Mouse (Mus musculus) forelimb bud, embryonic 11.5 days (tissue): ENCODE measurements at regions not wholly inside any gene's neighbourhood (a gene's known extent, or its start where the extent isn't known, plus 50 kb on each side); places are given as distances from the start of the nearest gene placed in this dataset.
A peak's percentile ranks its signal among the peaks of the same experiment; 100 is the strongest.

Experiments
- DNase-seq: peaks from one replicate; pipeline ENCODE4 v3.0.0-alpha.2; 2012; ENCODE audit warnings: low read depth, low spot score

DNA sequence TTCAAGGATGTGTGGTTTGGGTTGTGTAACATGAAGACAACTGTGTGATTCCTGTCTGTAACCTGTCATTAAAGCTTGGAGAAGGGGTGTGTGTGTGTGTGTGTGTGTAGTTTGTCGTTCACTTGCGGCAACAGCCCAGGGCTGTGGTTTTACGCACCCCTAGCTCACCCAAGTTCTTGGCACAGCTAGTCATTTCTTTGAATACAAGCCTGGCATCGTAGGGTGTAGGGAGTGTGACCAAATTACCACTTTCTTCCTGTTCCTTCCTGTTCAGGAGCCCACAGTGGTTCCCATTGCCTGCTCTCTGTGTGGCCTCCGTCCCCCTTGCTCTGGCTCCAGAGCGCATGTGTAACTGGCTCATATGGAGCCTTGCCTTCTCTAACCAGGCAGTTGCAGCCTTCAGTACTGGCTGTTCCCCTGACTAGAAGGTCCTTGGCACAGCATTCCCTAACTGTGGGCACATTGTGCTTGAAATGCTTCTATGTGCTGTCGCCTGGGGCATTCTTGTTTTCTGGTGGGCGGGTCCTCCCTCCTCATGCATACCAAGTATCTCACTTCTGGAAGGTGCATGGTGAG, 167.4 kb upstream of the Ubr2 start:
- DNase-seq, result no peak

DNA sequence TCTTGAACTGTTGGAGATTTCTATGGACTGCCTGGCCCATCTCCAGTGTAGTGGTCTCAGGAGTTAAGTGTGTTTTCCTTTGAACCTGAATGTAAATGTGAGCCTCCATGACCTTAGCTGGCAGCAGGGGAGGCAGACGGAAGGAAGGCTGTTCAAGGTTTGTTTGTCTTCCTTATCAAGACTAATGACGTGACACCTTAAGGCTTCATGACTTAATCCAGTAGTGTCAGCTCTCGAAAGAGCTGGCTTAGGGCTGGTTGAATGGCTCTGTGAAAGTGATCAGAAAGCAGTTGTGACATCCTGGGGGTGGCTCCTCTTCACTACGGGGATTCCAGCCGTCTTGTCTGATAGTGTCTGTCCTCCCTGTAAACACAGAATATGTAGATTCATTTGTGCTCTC, 166.0 kb upstream of the Ubr2 start:
- DNase-seq, result no peak

DNA sequence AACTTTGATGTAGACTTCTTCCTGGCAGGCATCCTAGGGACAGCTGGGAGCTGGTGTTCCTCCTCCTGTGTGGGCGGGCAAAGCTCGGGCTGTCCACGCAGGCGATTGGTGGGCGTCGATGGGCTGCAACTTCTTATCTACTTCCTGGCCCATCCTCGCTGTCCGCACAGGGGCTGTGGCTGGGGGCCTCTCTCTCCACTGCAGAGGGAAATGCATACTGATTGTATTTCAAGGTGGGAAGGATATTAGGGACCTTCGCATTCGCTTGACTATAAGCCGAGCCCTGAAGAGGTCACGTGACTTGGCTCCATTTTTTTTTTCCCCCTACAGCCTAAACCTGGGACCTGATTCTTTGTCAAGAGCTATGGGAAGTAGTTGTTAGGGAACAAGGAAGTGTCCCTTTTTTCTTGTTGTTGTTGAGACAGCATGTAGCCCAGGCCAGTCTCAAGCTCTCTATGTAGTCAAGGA, 164.4 kb upstream of the Ubr2 start:
- DNase-seq, result no peak

DNA sequence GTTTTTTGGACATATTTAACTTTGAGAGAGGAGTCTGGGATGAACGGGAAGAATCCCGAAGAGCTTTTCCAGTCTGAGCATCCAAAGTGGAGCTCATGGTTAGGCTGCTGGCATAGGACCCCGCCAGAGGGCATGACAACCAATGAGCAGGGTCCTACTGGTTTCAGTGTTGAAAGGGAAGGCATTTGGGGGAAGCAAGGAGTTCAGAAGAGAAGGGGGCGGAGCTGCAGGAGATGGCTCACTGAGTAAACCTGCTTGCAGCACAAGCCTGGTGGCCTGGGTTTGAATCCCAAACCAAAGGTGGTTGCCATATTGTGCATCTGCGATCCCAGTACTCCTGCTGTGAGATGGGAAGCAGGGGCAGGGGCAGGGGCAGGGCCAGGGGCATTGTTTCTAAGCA, 161.4 kb upstream of the Ubr2 start:
- DNase-seq, result no peak

DNA sequence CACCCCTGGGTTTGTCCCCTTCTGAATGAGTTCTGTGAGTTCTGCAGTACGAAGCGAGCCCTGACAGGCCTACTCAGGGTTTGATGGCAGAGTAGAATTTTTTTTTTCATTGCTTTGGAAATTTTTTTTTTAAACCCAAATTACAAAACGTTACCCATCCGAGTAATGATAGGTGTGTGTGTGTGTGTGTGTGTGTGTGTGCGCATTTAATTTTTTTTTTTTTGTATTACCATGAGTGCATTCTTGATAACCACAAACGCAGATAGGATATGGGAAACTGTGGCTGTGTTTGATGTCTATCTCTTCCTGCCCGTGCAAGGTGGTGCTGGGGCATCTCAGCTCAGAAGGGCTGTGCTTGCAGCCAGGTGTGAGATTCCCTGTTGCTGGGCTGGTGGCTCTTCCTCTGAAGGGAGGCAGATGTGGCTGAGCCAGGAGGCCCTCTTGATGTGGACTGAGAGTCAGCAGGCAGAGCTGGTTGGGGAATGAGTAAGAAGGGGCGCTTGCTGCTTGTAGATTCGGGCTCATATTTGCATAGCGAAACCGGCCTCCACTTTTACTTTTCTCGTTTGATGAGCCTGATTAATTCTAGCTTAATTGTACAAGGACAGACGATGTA, 160.7 kb upstream of the Ubr2 start:
- DNase-seq, result no peak

DNA sequence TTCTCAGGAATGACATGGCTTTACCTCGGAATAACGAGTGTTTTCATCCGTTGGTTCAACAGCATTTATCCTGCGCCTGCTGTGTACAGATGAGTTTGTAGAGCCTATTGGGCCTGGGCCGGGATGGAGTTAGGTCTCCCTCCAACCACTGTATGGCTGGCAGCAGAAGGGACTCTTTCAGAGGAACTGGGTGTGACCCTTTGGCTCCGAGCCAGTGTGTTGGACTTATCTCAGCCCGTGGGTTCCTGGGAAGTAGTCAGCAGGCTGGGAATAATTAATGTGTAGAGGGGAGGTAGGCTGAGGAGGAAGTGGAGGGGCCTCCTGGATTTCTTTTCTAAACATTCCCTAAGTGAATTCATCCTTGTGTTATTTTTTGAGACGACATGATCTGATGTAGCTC, 157.7 kb upstream of the Ubr2 start:
- DNase-seq, result no peak

DNA sequence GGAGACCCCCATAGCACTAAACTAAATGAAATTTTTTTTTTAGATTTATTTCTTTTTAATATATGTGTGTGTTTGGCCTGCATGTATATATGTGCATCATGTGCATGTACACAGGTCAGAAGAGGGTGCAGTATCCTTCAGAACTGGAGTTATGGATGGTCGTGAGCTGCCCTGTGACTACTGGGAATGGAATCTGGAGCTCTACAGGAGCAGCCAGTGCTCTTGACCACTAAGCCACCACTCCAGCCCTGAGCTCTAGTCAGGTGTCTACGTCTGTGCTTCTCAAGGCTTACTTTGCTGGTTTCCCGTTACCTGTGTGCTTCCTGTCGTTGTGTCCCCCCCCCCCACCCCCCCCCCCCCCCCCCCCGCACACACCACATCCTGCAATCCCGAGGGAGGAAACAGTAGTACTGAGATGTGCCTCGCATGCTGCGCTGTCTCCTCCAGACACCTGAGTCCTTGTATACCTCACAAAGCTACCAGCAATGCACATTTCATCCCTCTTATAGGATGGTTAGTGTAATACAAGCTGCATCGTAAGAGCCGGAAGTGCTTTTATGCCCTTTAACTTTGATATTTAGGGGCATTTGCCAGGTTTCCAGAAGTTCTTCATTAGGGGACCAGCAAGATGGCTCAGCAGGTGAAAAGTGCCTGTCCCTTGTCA, 153.5 kb upstream of the Ubr2 start:
- DNase-seq, result no peak

DNA sequence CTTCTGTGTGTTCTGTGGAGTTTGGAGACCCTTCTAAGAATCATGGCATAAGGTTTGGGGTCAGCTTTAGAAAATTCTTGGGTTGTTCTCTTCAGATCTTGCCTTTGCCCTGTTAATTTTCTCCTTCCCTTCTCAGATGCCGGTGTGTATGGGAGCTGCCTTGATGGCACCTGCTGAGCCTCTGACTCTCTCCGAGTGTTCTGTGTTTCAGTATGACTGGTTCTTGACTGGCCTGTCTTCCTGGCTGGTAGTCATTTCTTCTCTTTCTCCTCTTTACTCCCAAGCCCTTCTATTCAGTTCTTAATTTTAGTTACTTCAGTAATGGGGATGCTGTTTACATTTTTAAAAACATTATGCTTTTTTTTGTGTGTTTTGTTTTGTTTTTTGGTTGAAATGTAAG, 152.1 kb upstream of the Ubr2 start:
- DNase-seq, result no peak

DNA sequence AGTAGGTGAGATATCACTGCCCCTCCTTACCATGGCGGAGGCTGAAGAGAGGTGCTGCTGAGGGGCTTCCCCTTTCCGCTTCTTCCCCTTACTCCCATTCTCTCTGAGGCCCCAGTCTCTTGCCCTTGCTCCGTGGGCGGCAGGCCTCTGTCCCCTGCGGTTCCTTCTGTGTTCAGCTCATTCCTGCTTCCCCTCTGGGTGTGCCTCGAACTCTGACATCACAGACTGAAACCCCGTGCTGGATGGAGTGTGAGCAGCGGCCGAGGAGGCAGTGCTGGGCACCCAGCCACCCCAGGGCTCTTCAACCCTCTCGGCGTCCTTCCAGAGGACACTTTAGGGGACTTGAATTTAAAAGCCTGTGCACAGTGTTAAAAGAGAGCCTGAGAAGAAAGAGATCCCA, 145.9 kb upstream of the Ubr2 start:
- DNase-seq, result no peak

DNA sequence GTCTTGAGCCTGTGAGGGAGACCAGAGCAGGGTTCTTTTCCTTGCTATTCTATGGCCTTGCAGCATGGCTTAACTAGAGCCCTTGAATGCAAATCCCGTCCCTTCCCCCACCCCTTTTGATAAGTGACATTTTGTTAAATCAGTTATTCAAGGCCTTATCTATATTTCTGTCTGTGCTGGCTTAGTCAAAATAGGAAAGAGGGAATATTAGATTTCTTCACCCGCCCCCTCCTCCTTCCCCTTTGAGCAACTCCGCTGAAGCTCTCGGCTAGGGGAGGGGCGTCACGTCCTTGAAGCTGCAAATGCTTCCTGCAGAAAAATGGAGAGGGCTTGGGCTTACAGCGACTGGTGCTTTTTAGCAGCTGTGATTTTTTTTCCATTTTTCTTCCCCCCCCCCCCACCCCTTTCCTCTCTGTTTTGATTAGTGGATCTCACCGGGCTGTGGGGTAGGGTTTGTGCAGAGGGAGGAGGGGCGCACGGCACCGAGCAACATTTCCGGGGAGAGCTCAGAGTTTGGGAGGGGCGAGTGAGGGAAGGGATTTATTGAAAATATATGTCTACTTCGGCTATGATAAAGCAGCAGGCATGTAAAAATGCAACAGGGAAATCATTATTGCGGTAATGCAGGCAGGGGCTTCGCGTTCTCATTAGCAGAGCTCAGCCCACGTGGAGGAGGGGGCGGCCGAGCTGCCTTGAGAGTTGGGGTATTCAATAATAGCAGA, 141.4 kb upstream of the Ubr2 start:
- peak; percentile 25 for DNase-seq

DNA sequence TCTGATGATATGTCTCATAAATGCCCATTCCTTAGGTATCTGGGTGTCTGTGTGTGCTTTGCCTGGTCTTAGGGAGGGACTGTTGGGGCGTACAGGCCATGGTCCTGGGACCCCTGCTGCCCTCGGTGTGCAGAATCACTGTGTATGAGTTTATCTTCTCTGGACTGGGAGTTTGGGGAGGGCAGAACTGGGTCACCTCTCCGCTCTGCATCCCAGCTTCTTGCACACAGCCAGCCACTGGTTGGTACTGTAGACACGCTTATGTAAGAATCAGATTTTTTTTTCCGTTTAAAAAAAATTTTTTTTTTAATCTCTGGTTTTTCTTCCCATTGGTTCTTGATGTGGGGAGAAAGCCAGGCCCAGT, 140.8 kb upstream of the Ubr2 start:
- no peak for DNase-seq

DNA sequence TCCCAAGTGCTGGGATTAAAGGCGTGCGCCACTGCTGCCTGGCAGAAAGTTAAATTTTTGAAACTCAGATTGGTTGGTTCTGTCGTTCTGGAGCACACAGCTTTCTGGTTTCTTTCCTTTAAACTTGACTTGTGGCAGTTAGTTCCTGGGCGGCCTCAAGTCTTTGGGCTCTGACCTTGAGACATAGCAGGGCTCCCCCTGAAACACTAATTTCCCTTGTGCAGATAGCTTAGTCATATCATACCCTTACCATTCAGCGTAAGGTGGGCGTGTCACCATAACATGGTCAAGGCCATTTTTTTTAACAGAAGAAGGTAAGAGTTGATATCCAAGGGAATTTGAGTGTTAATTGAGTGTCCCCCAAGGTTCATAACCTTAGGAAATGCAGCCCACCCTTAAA, 140.3 kb upstream of the Ubr2 start:
- DNase-seq, result no peak

DNA sequence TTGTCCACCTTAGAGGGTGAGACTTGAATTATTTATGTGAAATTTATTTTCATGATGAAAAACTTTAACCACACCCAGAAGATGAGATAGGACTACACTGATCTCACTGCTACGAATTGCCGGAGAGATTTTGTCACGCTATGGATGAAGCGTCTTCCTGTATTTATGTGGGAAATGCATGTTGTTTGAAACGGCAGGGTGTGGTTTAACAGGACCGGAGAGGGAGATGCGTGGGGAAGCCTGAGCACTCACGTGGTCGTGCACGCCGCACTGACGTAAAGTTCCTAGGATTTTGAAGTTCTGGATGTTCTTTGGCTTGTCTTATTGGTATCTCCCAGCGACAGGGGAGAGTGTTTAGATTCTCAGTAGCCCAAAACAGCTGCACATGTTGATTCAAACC, 139.3 kb upstream of the Ubr2 start:
- DNase-seq, result no peak

DNA sequence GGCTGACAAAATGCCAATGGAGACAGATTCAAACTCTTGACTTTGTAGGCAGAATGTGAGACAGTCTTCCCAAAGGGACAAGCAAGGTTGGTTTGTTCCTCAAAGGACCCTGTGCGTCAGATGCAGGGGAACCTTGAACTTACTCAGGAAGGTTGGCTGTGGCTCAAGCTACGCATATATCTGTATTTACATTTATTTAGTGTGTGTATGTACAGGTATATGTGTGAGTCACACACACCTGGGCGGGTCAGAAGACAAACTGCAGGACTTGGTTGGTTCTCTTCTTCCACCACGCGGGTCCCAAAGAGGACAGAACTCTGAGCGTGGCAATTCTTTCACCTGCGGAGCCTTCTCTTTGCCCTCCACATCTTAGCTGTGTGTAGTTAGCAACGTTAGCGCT, 138.8 kb upstream of the Ubr2 start:
- no peak for DNase-seq

DNA sequence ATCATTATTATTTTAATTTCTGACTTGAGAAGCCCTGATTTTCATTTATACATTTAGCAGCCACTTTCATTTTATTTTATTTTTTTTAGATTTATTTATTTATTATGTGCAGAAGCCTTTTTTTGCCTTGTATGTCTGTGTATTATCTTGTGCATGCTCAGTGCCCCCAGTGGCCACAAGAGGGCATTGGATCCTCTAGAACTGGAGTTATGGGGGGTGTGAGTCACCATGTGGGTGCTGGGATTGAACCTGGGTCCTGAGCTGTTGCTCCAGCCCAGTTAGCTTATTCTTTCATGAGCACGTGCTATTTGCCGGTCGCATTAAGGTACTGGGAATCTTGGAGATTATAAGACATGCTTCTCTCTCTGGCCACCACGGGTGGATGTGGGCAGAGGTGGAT, 136.3 kb upstream of the Ubr2 start:
- no peak for DNase-seq

DNA sequence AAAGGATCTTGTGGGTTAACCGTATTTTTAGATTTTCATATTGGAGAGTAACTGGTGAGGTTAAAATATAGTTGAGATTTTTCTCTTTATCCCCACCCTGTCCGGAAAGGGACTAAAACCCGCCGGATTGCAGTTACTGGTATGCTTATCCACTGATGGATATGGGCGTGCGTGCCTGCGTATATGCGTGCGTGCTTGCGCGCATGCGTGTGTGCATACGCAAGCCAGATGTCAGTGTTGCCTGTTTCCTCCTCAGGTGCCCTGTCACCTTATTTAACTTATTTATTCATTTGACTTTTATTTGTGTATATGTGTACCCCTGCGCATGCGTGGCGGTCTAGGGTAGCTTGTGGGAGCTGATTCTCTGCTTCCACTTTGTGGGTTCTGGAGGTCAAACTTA, 135.2 kb upstream of the Ubr2 start:
- no peak for DNase-seq

DNA sequence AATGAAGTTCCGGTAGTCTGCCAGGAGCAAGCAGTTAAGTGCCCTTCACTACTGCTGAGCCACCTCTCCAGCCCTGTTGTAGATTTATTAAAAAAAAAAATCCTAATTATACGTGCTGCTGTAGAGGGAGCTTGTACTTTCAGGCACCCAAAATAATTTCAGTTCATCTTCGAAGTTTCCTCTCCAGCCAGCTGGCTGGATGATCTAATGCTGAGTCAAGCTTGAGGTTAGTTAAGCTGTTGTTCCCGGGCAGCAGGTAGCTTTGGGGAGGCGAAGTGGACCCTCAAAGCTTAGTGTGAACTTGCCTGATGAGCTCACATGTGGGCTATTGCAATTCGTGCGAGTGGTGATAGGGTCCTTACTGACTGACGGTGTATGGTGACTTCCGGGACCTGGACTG, 134.6 kb upstream of the Ubr2 start:
- no peak for DNase-seq

DNA sequence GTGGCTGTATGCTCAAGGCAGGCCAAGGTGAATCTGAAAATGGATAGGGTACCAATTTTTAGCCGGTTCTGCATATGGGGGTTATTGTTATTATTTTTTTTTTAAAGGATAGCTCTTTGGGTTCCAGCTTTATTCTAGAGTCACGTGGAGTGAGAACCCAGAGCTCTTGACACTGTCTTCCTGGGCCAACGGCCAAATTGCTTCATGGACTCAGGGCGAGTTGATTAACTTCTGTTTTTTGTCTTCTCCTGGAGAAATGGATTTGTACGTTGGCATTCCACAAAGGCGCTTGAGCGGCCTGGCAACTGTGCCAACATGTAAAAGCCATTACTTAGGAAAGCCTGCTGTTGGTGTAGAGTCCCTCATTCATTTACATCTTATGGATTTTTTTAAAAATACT, 134.1 kb upstream of the Ubr2 start:
- no peak for DNase-seq

DNA sequence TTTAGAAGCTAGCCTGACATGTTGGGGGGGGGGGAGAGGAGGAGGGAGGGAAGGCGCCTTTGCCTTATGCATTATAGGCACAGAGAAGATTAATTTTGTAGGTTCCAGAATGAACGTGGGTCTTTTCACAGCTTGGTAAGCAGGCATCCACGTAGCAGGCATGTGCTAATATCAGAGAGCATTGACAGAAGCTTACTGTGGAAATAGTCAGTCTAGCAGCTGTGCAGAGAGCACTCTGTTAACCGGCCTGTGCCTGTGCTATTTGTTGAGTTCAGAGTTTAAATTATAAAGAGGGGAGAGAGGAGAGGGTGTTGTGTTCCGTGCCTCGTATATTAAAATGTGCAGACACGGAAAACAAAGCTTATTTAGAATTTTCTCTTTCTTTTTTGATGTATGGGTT, 133.5 kb upstream of the Ubr2 start:
- DNase-seq, result no peak

DNA sequence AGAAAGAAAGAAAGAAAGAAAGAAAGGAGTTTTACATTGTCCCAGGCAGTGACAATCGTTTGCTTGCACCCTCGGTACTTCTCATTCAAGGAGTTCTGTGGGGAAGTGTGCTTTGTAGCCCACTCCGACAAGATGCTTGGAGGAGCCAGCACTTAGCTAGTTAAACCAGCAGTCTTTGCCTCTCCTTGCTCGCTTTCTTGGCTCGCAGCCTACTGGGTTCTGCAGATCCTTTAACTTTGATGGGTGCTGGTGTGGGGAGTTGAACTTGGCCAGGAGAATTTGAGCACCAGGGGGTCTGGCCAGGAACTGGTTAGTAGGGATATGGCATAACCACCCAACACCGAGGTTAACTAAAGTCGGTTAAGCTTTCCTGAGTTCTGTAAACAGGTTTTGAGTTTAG, 132.5 kb upstream of the Ubr2 start:
- no peak for DNase-seq

DNA sequence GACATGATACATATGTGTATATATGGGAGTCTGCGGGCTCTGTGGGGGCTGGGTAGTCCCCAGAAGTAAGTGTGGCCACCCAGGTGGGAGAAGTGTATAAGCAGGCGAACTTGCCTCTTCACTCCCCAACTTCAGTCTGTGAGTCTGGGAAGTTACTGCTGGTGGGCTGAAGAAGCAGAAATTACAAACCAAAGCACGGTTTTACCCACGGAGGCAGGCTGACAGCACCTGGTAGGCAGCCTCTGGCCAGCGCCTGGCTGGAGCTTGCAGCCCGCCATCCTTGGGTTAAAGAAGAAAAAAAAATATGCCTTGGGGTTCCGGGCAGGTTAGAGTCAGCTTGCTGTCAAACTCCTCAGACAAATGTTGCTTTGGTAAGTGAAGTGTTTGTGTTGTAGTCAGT, 131.9 kb upstream of the Ubr2 start:
- DNase-seq, result peak; percentile 14

DNA sequence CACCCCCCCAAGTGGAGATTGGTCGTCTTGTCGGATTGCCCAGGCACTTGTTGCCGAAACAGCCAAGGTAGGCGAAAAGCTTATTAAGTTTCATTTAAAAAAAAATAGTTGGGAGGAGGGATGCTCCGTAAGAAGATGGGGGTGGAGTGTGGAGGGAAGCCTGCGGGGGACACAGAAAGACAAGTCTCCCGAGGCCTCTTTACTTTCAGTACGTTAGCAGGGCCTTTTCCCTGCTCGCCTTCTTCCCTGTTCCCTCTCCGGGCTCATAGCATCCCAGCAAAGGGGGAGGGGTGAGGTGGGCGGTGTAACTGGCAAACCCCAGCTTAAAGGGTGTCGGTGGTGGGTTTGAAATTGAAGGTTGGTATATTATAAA, 131.5 kb upstream of the Ubr2 start:
- DNase-seq, result peak; percentile 33
